Mouse (Mus musculus) brain, adult 2 months (tissue): ENCODE measurements around the gene Skor1.

ENCODE experiments used
- DNase-seq: peaks from one replicate; pipeline ENCODE4 v3.0.0; 2011; ENCODE audit warnings: low read depth, low spot score

Skor1 gene

GRCm38 (mm10) chr9:63148410-63149371 is at the start of gene Skor1:
Skor1 (minus strand) TSS chr9:63148961.
- no peak for DNase-seq

GRCm38 (mm10) chr9:63197252-63197651 is 48.5 kb upstream of the Skor1 start:
- DNase-seq = peak; percentile 61

- DNase-seq = no peak
Measured at GRCm38 (mm10) chr9:63196114-63196682, 47.4 kb upstream of the Skor1 start.

GRCm38 (mm10) chr9:63195523-63195922 is 46.8 kb upstream of the Skor1 start:
- DNase-seq = no peak

- peak; percentile 30 for DNase-seq
Measured at GRCm38 (mm10) chr9:63194791-63195190, 46.0 kb upstream of the Skor1 start.

GRCm38 (mm10) chr9:63192809-63193208 is 44.0 kb upstream of the Skor1 start:
- no peak for DNase-seq

GRCm38 (mm10) chr9:63187310-63187709 is 38.5 kb upstream of the Skor1 start:
- no peak for DNase-seq

GRCm38 (mm10) chr9:63185249-63185648 is 36.5 kb upstream of the Skor1 start:
- no peak for DNase-seq

GRCm38 (mm10) chr9:63183864-63184263 is 35.1 kb upstream of the Skor1 start:
- no peak for DNase-seq

- DNase-seq = peak; percentile 15
Measured at GRCm38 (mm10) chr9:63182306-63182960, 33.7 kb upstream of the Skor1 start.

GRCm38 (mm10) chr9:63181337-63182178 is 32.8 kb upstream of the Skor1 start:
- DNase-seq = no peak

GRCm38 (mm10) chr9:63178296-63178695 is 29.5 kb upstream of the Skor1 start:
- no peak for DNase-seq

- no peak for DNase-seq
Measured at GRCm38 (mm10) chr9:63174001-63174721, 25.4 kb upstream of the Skor1 start.

- DNase-seq = no peak
Measured at GRCm38 (mm10) chr9:63171951-63172350, 23.2 kb upstream of the Skor1 start.

- no peak for DNase-seq
Measured at GRCm38 (mm10) chr9:63169127-63169526, 20.4 kb upstream of the Skor1 start.

GRCm38 (mm10) chr9:63165070-63165469 is 16.3 kb upstream of the Skor1 start:
- no peak for DNase-seq

GRCm38 (mm10) chr9:63163756-63164155 is 15.0 kb upstream of the Skor1 start:
- DNase-seq = no peak

GRCm38 (mm10) chr9:63151949-63152348 is 3.2 kb upstream of the Skor1 start:
- no peak for DNase-seq

- no peak for DNase-seq
Measured at GRCm38 (mm10) chr9:63151072-63151870, 2.5 kb upstream of the Skor1 start.
